Mouse (Mus musculus): ENCODE measurements around the gene Casp1. TPM values are rescaled to one million over a fixed set of nuclear protein-coding genes. Genes with fewer than 3 reads are reported as not detected.
A peak's percentile ranks its signal among the peaks of the same experiment; 100 is the strongest.

Casp1 gene
- polyA plus RNA-seq, 2 experiments, result 1.2 to 2.7 TPM

DNA sequence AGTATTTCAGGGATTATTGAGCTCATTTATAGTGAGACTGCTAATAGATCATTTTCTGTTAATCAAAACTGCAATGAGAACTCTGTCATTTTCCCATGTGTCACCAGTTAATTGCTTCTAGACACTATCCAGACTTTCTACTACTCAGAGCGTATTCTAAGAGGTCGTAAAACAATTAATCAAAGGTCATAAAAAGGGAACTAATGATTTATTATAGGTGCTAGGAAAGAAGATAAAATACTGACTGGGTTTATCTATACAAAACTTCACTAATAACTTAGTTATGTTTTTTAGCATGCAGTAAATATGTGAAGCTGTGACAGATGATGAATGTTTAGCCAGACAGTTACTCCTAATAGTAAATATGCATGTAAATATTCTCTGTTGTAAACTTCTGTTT, 12.2 kb upstream of the Casp1 start:
- ATAC-seq (ENCODE audit: low FRiP score, low read depth) (no peak), DNase-seq (ENCODE audit: low spot score) (no peak)
- H3K4me3 ChIP-seq (replicated peaks; ENCODE audit: low read length), result no peak overlapping the region
- H3K4me2 ChIP-seq (replicated peaks; ENCODE audit: low read depth, low read length, severe bottlenecking), result no peak overlapping the region
- 32% methylated on average over 2 of the region's 2 CpGs for WGBS
- H3K9ac ChIP-seq (ENCODE audit: low read depth, low read length, severe bottlenecking), result no peak overlapping the region
- no peaks in the 10 kb centered on the region for H3K9me3 ChIP-seq (ENCODE audit: control insufficient read depth, low read length)
- H3K27me3 ChIP-seq (ENCODE audit: control insufficient read depth, insufficient read depth, low read length), result no peaks in the 10 kb centered on the region
- H3K4me1 ChIP-seq (ENCODE audit: control insufficient read depth, insufficient read depth, low read length), result no peaks in the 10 kb centered on the region
- no peak for TF ChIP-seq POLR2A (IDR thresholded peaks at IDR 0.05; ENCODE audit: borderline replicate concordance, extremely low read depth, insufficient read depth, insufficient read length)
- H3K27ac ChIP-seq (replicated peaks; ENCODE audit: low read depth, low read length), result no peak overlapping the region
- H3K36me3 ChIP-seq (ENCODE audit: control insufficient read depth, insufficient read depth, low read length), result no peaks in the 10 kb centered on the region

DNA sequence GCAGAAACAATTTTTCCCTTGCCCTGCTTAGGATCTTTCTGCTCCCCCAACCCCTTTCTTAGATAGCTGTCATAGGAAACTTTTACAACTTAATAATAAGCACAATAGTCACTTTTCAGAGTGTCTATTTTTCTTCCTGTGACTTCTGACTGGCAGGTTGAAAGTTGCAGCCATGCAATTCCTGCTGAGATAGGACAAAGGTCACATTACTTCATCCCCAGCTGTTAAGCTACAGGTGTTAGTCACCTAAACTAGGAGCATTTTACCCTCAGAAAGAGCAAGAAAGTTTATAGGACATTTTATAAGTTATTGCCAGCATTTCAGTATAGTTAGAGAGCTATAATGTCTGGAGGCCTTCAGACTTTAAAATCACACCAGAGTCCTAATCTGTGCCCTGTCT, 11.7 kb upstream of the Casp1 start:
- H3K27ac ChIP-seq (replicated peaks; ENCODE audit: low read depth, low read length), result no peak overlapping the region
- no peaks in the 10 kb centered on the region for H3K9me3 ChIP-seq (ENCODE audit: control insufficient read depth, low read length)
- DNase-seq (ENCODE audit: low spot score) (no peak), ATAC-seq (ENCODE audit: low FRiP score, low read depth) (no peak)
- no peaks in the 10 kb centered on the region for H3K27me3 ChIP-seq (ENCODE audit: control insufficient read depth, insufficient read depth, low read length)
- no peak for TF ChIP-seq POLR2A (IDR thresholded peaks at IDR 0.05; ENCODE audit: borderline replicate concordance, extremely low read depth, insufficient read depth, insufficient read length)
- H3K9ac ChIP-seq (ENCODE audit: low read depth, low read length, severe bottlenecking), result no peak overlapping the region
- no peak overlapping the region for H3K4me2 ChIP-seq (replicated peaks; ENCODE audit: low read depth, low read length, severe bottlenecking)
- H3K36me3 ChIP-seq (ENCODE audit: control insufficient read depth, insufficient read depth, low read length), result no peaks in the 10 kb centered on the region
- no peaks in the 10 kb centered on the region for H3K4me1 ChIP-seq (ENCODE audit: control insufficient read depth, insufficient read depth, low read length)
- no peak overlapping the region for H3K4me3 ChIP-seq (replicated peaks; ENCODE audit: low read length)

DNA sequence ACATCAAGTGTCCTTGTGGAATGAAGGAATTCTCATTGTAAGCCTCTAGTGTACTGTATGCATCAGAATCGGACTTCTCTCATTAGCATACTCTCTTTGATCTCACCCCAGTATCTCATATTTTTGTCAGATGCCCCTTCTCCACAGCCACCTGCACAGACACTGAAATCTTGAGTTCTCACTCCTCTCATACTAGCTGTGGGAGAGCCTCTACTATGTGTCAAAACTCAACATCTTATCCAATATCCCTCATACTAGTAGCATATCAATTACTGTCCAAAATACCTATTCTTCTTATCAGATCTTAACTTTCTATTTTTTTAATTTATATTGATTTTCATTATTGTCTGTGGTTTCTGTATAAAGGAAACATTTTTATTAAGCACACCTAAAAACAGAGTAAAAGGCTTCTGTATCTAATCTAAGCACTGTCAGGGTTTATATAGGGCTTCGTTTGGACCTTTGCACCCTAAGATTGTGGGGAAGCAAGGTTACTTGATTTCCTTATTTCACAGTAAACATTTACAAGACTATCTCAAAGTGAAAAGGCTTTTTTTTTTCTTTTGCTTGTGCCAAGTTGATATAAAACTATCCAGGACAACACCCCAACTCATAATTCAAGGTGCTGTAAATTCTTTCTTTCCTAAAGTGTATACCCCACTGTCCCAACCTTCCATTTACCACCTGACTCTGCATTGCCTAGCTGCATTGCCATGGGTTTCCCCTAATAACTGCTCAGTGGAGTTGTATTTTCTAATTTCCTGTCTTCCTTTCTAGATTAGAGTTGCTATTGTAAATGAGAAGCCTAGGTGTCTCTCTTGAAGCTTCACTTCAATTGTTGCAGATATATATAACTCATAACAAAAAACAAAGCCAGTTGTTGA, 1.7 kb upstream of the Casp1 start:
- Histone ChIP-seq H3K4me1 (ENCODE audit: control insufficient read depth, insufficient read depth, low read length) (no peaks in the 10 kb centered on the region), H3K27ac (replicated peaks; ENCODE audit: low read depth, low read length) (no peak overlapping the region), H3K27me3 (ENCODE audit: control insufficient read depth, insufficient read depth, low read length) (no peaks in the 10 kb centered on the region), H3K36me3 (ENCODE audit: control insufficient read depth, insufficient read depth, low read length) (no peaks in the 10 kb centered on the region), H3K9ac (ENCODE audit: low read depth, low read length, severe bottlenecking) (no peak overlapping the region), H3K4me3 (replicated peaks; ENCODE audit: low read length) (no peak overlapping the region), H3K9me3 (ENCODE audit: control insufficient read depth, low read length) (no peaks in the 10 kb centered on the region), H3K4me2 (replicated peaks; ENCODE audit: low read depth, low read length, severe bottlenecking) (no peak overlapping the region)
- 73% methylated on average over 2 of the region's 2 CpGs for WGBS
- ATAC-seq (ENCODE audit: low FRiP score, low read depth), result no peak
- no peak for DNase-seq (ENCODE audit: low spot score)
- TF ChIP-seq POLR2A (IDR thresholded peaks at IDR 0.05; ENCODE audit: borderline replicate concordance, extremely low read depth, insufficient read depth, insufficient read length), result no peak

DNA sequence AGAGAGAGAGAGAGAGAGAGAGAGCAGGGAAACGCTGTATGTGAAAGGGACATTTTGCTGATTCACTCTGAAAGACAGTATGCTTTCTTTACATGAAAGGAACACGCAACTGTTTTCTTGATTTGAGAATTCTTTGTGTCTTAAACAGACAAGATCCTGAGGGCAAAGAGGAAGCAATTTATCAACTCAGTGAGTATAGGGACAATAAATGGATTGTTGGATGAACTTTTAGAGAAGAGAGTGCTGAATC, 740 bp downstream of the Casp1 start:
- Histone ChIP-seq H3K36me3 (ENCODE audit: control insufficient read depth, insufficient read depth, low read length) (no peaks in the 10 kb centered on the region), H3K4me1 (ENCODE audit: control insufficient read depth, insufficient read depth, low read length) (no peaks in the 10 kb centered on the region), H3K27ac (replicated peaks; ENCODE audit: low read depth, low read length) (no peak overlapping the region), H3K27me3 (ENCODE audit: control insufficient read depth, insufficient read depth, low read length) (no peaks in the 10 kb centered on the region), H3K4me2 (replicated peaks; ENCODE audit: low read depth, low read length, severe bottlenecking) (no peak overlapping the region), H3K9me3 (ENCODE audit: control insufficient read depth, low read length) (no peaks in the 10 kb centered on the region), H3K4me3 (replicated peaks; ENCODE audit: low read length) (no peak overlapping the region), H3K9ac (ENCODE audit: low read depth, low read length, severe bottlenecking) (no peak overlapping the region)
- ATAC-seq (ENCODE audit: low FRiP score, low read depth) (no peak), DNase-seq (ENCODE audit: low spot score) (no peak)
- no peak for TF ChIP-seq POLR2A (IDR thresholded peaks at IDR 0.05; ENCODE audit: borderline replicate concordance, extremely low read depth, insufficient read depth, insufficient read length)
- 81% methylated on average over 2 of the region's 2 CpGs for WGBS

DNA sequence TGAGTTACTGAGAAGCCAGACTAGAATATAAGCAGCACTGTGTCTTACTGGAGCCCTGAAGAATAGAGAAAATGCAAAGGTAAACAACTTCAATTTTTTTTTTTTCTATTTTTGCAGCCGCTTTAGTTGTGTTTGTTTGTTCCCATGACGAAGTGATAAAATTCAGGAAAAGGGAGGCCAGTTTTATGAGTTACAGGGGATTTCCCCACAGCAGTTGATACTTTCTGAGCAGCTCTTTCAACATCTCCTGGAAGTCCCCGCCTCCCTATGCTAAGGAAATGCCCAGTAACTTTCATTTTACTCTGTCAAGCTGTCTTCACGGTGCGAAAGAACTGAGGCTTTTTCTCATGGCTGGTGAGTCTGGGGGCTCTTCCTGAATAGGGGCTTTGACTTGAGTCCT, 10.2 kb downstream of the Casp1 start, which contains the start of gene Casp4:
Gene Casp4, plus strand, starts transcription at position 268 of the 400 bp plus-strand sequence.
- Histone ChIP-seq H3K4me2 (replicated peaks; ENCODE audit: low read depth, low read length, severe bottlenecking) (0 out of 2 replicates have a peak within 1 kb of the TSS, but pooled peaks have one; percentile 18), H3K27me3 (ENCODE audit: control insufficient read depth, insufficient read depth, low read length) (no peaks in the 10 kb centered on the region), H3K9ac (ENCODE audit: low read depth, low read length, severe bottlenecking) (no peak within 1 kb of the TSS), H3K4me1 (ENCODE audit: control insufficient read depth, insufficient read depth, low read length) (no peaks in the 10 kb centered on the region), H3K36me3 (ENCODE audit: control insufficient read depth, insufficient read depth, low read length) (no peaks in the 10 kb centered on the region), H3K9me3 (ENCODE audit: control insufficient read depth, low read length) (no peaks in the 10 kb centered on the region), H3K27ac (replicated peaks; ENCODE audit: low read depth, low read length) (no peak within 1 kb of the TSS), H3K4me3 (replicated peaks; ENCODE audit: low read length) (no peak within 1 kb of the TSS)
- no peak for TF ChIP-seq POLR2A (IDR thresholded peaks at IDR 0.05; ENCODE audit: borderline replicate concordance, extremely low read depth, insufficient read depth, insufficient read length)
- ATAC-seq (ENCODE audit: low FRiP score, low read depth) (peak; percentile 47; the same call in 1 of the 2 replicates), DNase-seq (ENCODE audit: low spot score) (no peak)
- 35% methylated on average over 5 of the region's 5 CpGs for WGBS

Measured in limb, embryonic 14.5 days (tissue).